Mouse (Mus musculus) erythroblast, embryonic 14.5 days (primary cell): Measurements from ENCODE around the gene Fam49a.

Experiments used
- GATA1 ChIP-seq: IDR thresholded peaks from 2 replicates; pipeline ENCODE4 v1.6.1; 2012; ENCODE audit warnings: low read length, inconsistent platforms, mixed read lengths
- TAL1 ChIP-seq: IDR thresholded peaks from 3 replicates; pipeline ENCODE4 v1.6.1; 2012; ENCODE audit warnings: low read length, inconsistent platforms, mixed read lengths

DNA sequence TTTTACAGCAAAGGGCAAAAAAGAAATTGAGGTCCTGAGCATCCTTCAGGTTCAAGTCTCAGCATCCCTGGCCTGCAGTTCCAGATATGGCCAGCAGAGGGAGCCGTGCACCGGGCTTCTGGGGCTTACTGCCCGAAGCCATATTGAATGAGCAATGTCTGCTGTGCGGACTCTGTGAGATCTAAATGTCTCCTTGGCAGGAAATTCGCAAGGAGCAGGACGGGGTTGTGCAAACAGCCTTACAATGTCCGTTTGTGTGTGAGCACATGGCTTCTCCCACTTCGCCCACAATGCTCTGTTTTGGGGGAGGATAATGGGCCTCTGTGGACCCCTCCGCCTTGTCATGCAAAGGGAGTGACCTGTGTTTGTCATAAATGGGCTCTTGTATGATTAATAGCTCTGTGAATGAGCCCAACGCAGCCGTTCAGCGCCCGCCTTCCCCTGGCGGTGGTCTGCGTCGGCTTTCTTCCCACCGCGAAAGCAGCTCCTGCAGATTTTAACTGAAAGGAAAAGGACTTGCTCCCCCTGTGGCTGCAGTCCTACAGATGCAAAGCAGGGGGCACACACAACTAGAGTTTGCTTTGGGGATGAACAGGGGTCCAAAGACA, 61.8 kb downstream of the Fam49a start:
- TF ChIP-seq GATA1, result no peak
- no peak for TF ChIP-seq TAL1
